Mouse (Mus musculus) ES-Bruce4 (cell line): ENCODE results near the gene Rab14. TPM values are rescaled to one million over a fixed set of nuclear protein-coding genes. Genes with fewer than 3 reads are reported as not detected.

Experiments used
- H3K27ac ChIP-seq: 2 replicates; pipeline ENCODE4 v1.5.1; 2012; ENCODE audit warnings: low read length, inconsistent platforms; ENCODE audit not compliant: insufficient read depth
- H3K27me3 ChIP-seq: 2 replicates; pipeline ENCODE4 v1.6.1; 2012; ENCODE audit warnings: mild to moderate bottlenecking, low read length, inconsistent platforms; ENCODE audit not compliant: control insufficient read depth, poor library complexity, insufficient read depth, severe bottlenecking
- H3K36me3 ChIP-seq: 2 replicates; pipeline ENCODE4 v1.6.1; 2012; ENCODE audit warnings: inconsistent platforms, mild to moderate bottlenecking, low read length, moderate library complexity; ENCODE audit not compliant: control insufficient read depth, poor library complexity, insufficient read depth, severe bottlenecking
- H3K4me1 ChIP-seq: one replicate; pipeline ENCODE4 v1.8.1; 2011; ENCODE audit warnings: low read length; ENCODE audit not compliant: control insufficient read depth, insufficient read depth
- H3K4me3 ChIP-seq: 2 replicates; pipeline ENCODE4 v1.5.1; 2011; ENCODE audit warnings: low read depth, mild to moderate bottlenecking, low read length
- H3K9ac ChIP-seq: 2 replicates; pipeline ENCODE4 v1.6.1; 2012; ENCODE audit warnings: low read depth, mild to moderate bottlenecking, inconsistent platforms; ENCODE audit not compliant: poor library complexity, severe bottlenecking
- H3K9me3 ChIP-seq: replicated peaks from 2 replicates; pipeline ENCODE4 v1.6.1; 2012; ENCODE audit warnings: mild to moderate bottlenecking, low read length, inconsistent platforms; ENCODE audit not compliant: control insufficient read depth, poor library complexity, insufficient read depth, severe bottlenecking
- CTCF ChIP-seq: IDR thresholded peaks from one replicate; pipeline ENCODE4 v1.8.1; 2011; ENCODE audit warnings: low read depth, low read length
- EP300 ChIP-seq: IDR thresholded peaks from 2 replicates; pipeline ENCODE4 v1.6.1; 2011; ENCODE audit warnings: low read depth, low read length; ENCODE audit not compliant: insufficient read depth
- POLR2A ChIP-seq: IDR thresholded peaks from one replicate; pipeline ENCODE4 v1.8.1; 2011; ENCODE audit warnings: low read length; ENCODE audit not compliant: insufficient read depth
- polyA plus RNA-seq: library from polyadenylated mRNA; stranded (reverse); fragments of >200 nt; gene quantifications from 2 replicates; pipeline ENCODE4 v1.2.4, GENCODE M21; 2011; ENCODE audit warnings: low read depth; ENCODE audit not compliant: missing spikeins, insufficient read depth, insufficient read length

Rab14 gene
- polyA plus RNA-seq, 1 experiment: 103 TPM

- peaks cover 11% of the 10 kb centered on the region for H3K36me3 ChIP-seq
- no peak overlapping the region for H3K27ac ChIP-seq
- no peaks in the 10 kb centered on the region for H3K9me3 ChIP-seq
- no peaks in the 10 kb centered on the region for H3K4me1 ChIP-seq
- no peak overlapping the region for H3K4me3 ChIP-seq
- H3K27me3 ChIP-seq: no peaks in the 10 kb centered on the region
- no peak overlapping the region for H3K9ac ChIP-seq
- TF ChIP-seq CTCF (no peak), EP300 (no peak), POLR2A (no peak)
Measured at GRCm38 (mm10) chr2:35157836-35158235, 43.1 kb downstream of the Rab14 start.

- H3K9me3 ChIP-seq: no peaks in the 10 kb centered on the region
- H3K9ac ChIP-seq: no peak overlapping the region
- peaks cover 8% of the 10 kb centered on the region for H3K36me3 ChIP-seq
- no peaks in the 10 kb centered on the region for H3K27me3 ChIP-seq
- H3K4me3 ChIP-seq: no peak overlapping the region
- no peaks in the 10 kb centered on the region for H3K4me1 ChIP-seq
- no peak for TF ChIP-seq EP300
- TF ChIP-seq CTCF: no peak
- no peak for TF ChIP-seq POLR2A
- H3K27ac ChIP-seq: no peak overlapping the region
Measured at GRCm38 (mm10) chr2:35156985-35157384, 43.9 kb downstream of the Rab14 start.

DNA sequence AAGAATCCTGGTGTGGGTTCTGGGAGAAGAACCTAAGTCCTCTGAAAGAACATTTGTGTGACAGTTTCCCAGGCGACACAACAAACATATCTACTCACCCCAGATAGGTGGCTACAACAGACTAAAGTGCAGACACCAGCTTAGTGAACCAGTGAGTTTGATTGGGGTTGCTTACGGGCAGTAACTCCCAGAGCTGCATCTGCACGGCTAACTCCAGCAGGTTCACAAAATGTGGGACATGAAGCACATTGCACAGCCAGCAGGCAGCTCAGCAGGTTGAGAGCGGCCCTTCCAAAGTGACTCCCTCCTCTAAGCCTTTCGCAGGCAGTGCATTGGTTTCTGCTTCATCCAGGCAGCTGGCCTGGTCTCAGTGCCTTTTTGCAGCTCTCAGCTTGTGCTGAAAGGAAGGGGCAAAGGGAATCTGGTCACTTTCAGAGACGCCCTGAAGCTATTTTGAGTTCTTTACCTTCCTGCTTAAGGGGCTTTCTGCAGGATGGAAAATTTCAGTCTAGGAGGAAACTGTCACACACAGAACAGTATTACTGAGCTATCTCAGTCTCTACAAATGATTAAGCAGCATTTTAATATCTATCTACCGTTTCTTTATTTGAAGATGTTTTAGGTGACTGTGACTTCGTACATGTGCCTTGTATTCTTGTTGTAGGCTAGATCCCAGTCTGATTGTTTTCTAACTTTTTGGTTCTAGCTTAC, 46.9 kb downstream of the Rab14 start:
- Histone ChIP-seq H3K9me3 (no peaks in the 10 kb centered on the region), H3K27me3 (no peaks in the 10 kb centered on the region), H3K36me3 (peaks cover 13% of the 10 kb centered on the region), H3K4me3 (no peak overlapping the region), H3K9ac (no peak overlapping the region), H3K27ac (no peak overlapping the region), H3K4me1 (no peaks in the 10 kb centered on the region)
- TF ChIP-seq EP300 (no peak), CTCF (no peak), POLR2A (no peak)

DNA sequence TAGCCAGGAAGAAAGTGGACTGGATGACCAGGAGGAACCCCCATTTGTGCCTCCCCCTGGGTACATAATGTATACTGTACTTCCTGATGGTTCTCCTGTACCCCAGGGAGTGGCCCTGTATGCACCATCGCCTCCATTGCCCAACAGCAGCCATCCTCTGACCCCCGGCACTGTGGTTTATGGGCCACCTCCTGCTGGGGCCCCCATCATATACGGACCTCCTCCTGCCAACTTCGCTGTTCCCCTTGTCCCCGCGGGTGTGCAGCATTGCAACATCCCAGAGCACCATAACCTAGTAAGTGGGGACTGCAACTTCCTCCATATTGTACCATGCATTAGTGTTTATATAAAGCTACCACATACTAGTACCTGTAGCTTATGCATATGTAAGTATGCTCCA, 47.7 kb downstream of the Rab14 start:
- TF ChIP-seq CTCF: no peak
- no peak for TF ChIP-seq POLR2A
- no peak for TF ChIP-seq EP300

DNA sequence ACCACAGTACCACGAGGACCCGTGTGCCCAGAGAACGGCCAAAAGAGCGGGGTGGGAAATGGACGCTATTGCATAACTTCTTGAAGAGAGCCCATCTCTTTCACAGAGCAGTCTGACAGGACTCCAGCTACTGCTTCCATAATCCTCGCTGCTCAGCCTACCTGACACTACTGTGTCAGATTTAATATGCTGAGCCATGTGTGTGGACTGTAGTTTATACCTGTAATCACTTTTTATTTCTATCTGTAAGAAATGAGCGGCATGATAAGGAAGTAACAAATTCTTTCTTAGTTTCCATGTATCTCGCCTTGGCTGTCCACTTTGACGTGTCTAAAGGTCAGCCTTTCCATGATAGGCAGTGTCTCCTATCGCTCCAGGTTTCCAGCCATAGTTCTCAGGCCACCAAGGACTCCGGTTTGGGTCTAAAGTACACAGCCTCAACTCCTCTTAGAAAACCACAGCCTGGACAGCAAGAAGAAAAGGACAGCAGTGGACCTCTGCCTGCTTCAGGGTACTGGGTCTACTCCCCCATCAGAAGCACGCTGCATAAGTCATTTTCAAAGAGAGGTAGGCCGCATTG, 49.5 kb downstream of the Rab14 start:
- peaks cover 21% of the 10 kb centered on the region for H3K36me3 ChIP-seq
- TF ChIP-seq EP300 (no peak), CTCF (no peak), POLR2A (no peak)
- no peak overlapping the region for H3K4me3 ChIP-seq
- H3K27ac ChIP-seq: no peak overlapping the region
- no peaks in the 10 kb centered on the region for H3K9me3 ChIP-seq
- H3K9ac ChIP-seq: no peak overlapping the region
- H3K4me1 ChIP-seq: no peaks in the 10 kb centered on the region
- no peaks in the 10 kb centered on the region for H3K27me3 ChIP-seq

More for the DNA sequence above, 47.7 kb downstream of the Rab14 start:
- no peak overlapping the region for H3K4me3 ChIP-seq
- peaks cover 13% of the 10 kb centered on the region for H3K36me3 ChIP-seq
- no peak overlapping the region for H3K9ac ChIP-seq
- H3K27me3 ChIP-seq: no peaks in the 10 kb centered on the region
- H3K9me3 ChIP-seq: no peaks in the 10 kb centered on the region
- no peaks in the 10 kb centered on the region for H3K4me1 ChIP-seq
- no peak overlapping the region for H3K27ac ChIP-seq

DNA sequence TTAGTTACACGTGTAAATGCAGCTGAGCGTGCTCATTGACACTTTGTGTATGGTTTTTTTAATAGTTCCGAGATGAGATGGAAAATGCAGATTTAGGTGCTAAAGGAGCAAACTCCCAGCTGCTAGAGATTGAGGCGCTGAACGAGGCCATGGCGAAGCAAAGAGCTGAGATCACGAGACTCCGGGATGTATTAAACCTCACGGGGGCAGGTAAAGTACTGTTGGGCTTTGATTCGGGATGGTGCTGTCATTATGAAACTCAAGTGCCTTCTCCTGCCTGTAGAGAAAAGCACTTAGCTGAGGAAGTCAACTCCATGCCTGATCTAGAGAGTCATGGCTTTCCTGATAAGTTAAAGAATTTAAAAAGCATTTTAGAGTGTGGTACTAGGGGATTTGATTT, 52.1 kb downstream of the Rab14 start:
- no peak for TF ChIP-seq EP300
- Histone ChIP-seq H3K4me3 (no peak overlapping the region), H3K27ac (no peak overlapping the region), H3K4me1 (no peaks in the 10 kb centered on the region), H3K9ac (no peak overlapping the region), H3K27me3 (no peaks in the 10 kb centered on the region), H3K36me3 (peaks cover 29% of the 10 kb centered on the region), H3K9me3 (no peaks in the 10 kb centered on the region)
